Mouse (Mus musculus) spleen, postnatal 4 days (tissue): ENCODE results near the gene Lrrc8d.

ENCODE experiments used
- DNase-seq, 2 experiments: peaks; one replicate each; pipeline ENCODE4 v3.0.0; 2022; ENCODE audit warnings: low spot score in 2 of 2

The Lrrc8d gene

GRCm38 (mm10) chr5:105818411-105818810, 118.6 kb downstream of the Lrrc8d start:
- no peak for DNase-seq

DNA sequence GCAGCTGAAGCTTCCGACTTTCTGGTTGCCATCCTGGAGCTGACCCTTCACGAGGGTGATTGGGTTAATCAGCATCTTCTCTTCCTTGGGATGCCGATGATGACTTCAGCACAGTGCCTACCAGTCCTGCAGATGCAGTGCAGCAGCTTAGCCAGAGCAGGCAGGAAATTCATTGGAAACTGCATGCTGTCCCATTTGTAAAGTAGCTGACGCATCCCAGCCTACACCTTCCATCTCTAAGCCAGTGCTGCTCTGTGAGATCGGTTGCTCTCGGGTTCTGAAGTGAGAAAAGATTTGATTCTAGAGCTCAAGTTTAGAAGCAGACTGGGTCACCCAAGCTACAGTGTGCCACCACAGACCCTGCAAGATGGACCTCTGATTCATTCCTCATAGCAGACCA, 121.6 kb downstream of the Lrrc8d start:
- DNase-seq: no peak

DNA sequence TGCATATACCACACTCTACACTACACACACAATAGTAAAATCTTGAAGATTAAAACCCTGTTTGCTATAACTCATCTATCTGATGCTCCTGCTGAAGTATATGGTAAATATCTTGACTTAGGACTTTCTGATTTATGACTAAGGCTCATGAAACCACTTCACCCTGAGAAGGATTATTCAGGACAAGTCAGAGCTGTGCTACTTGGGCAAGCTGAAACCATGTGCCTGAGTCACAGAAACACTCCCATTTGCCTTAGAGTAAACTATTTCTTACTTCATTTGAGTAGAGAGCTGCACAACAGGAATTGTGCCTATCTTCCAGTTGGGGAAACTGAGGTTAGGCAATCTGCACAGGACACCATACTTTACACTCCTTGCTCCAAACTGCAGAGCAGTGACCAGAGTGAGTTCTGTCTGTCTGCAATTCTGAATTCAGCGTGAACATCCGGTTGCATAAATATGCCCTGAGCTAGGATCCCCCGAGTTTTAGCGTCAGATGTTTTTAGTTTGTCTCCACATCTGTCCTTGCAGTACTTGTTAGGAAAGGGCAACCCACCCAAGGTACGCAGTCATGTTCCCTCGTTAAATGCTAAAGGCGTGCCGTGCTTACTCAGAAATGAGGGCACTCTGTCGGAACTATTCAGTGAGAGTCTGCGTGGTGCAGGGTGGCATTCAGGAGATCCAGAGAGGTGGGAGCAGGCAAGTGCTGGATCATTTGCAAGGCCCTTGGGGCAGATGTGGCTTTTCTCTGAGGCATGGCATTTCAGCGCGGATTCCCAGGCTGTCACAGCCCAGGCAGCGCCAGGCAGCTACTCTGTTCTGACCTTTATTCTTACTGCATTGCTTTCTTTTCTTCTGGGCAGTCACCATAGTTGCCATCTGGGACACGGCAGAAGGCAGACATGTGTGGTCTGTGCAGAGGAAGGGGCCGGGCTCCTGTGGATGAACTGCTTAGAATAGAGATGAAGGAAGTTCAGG, 123.0 kb downstream of the Lrrc8d start:
- DNase-seq: no peak

- no peak for DNase-seq
These were observed 124.5 kb downstream of the Lrrc8d start for GRCm38 (mm10) chr5:105824282-105824681.

- no peak for DNase-seq
These were observed 125.1 kb downstream of the Lrrc8d start for GRCm38 (mm10) chr5:105824827-105825226.

DNA sequence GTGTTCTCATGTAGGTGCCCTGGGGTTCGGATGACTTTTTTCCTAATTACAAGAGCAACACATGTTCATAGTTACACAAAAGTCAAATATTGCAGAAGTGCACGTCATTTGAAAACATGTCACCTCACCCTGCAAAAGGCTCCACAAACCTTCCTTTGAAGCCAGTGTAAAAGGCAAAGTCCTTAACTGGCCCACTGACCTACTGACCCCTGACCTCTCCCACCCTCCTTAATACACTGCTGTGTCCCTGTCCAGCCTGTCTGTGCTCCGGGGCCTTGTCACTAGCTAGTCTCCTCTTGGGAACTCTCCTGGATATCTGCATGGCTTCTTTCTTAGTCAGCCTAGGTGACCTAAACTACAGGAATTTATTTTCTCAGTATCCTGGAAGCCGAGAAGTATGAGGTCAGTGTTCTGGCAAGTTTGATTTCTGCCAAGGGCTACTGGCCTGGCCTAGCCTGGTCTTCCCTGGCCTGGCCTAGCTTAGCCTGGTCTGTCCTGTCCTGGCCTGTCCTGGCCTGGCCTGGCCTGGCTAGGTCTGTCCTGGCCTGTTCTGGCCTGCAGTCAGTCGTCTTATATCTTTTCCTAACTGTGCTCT, 127.2 kb downstream of the Lrrc8d start:
- DNase-seq: no peak

GRCm38 (mm10) chr5:105828050-105828449, 128.3 kb downstream of the Lrrc8d start:
- DNase-seq: no peak

- DNase-seq: no peak
These were observed 129.3 kb downstream of the Lrrc8d start for GRCm38 (mm10) chr5:105829008-105829586.

- no peak for DNase-seq
These were observed 132.4 kb downstream of the Lrrc8d start for GRCm38 (mm10) chr5:105832140-105832539.

- no peak for DNase-seq
These were observed 134.2 kb downstream of the Lrrc8d start for GRCm38 (mm10) chr5:105833923-105834322.

DNA sequence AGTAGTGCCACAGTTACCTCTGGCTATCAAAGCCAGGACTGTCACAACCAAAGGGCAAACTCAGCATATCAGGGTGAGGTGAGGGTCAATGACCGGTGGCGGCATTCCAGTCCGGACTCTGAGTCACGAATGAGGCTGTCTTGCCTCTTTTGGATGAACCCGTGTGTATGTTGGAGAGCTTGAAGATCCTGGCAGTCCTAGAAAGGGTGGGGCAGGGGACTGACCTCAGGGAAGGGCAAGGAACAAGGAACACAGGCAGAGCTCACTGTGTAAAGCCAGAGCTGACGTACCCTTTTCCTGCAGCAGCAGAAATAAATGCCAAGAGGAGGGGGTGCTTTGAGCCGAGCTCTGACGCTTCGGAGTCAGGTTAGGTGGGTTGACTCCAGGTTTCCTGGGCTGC, 136.2 kb downstream of the Lrrc8d start:
- no peak for DNase-seq

- DNase-seq: no peak
These were observed 140.1 kb downstream of the Lrrc8d start for GRCm38 (mm10) chr5:105839740-105840310.

DNA sequence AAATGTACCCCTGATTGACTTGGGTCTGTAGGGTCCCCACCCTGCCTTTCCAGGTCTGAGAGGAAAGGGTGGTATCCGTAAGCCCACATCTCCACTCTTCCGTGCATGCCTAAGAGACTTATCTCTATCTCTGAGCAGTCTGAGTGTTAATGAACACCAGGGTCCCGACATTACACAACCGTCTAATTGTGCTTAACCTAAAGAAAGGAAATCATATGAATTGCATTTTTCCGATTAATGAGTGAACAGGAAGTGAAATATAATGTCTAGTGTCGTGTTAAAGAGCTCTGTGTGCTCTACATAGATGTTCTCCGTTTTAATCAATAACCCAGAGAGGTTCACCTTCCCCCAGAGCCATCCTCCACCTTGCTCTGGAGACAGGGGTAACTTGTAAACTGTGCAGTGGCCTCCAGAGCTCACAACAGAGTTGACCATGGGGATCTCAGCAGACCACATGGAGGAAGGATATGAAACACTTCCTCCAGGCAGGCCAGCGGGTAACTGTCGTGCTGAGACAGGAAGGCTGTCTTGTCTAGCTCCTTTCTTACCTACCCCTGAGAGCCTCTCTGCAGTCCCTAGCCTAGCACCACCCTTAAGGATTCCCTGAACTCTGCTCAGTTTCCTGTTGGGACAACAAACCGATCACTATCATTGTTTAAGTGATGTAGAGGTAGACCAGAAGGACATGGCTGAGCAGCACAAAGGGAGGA, 144.4 kb downstream of the Lrrc8d start:
- no peak for DNase-seq

DNA sequence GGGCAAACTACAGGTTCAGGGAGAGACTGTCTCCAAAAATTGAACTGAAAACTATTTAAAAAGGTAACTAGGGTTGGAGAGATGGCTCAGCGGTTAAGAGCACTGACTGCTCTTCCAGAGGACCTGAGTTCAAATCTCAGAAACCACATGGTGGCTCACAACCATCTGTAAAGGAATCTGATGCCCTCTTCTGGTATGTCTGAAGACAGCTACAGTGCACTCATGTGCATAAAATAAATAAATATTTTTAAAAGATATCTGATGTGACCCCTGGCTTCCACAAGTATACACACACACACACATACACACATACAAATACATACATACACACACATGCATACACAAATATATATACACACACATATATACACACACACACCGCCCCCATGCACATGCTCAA, 145.3 kb downstream of the Lrrc8d start:
- DNase-seq: no peak

- DNase-seq: no peak
These were observed 148.0 kb downstream of the Lrrc8d start for GRCm38 (mm10) chr5:105847726-105848125.

GRCm38 (mm10) chr5:105849222-105849621, 149.5 kb downstream of the Lrrc8d start:
- DNase-seq: no peak

GRCm38 (mm10) chr5:105849643-105850042, 149.9 kb downstream of the Lrrc8d start:
- DNase-seq: no peak

- no peak for DNase-seq
These were observed 153.5 kb downstream of the Lrrc8d start for GRCm38 (mm10) chr5:105853271-105853670.

DNA sequence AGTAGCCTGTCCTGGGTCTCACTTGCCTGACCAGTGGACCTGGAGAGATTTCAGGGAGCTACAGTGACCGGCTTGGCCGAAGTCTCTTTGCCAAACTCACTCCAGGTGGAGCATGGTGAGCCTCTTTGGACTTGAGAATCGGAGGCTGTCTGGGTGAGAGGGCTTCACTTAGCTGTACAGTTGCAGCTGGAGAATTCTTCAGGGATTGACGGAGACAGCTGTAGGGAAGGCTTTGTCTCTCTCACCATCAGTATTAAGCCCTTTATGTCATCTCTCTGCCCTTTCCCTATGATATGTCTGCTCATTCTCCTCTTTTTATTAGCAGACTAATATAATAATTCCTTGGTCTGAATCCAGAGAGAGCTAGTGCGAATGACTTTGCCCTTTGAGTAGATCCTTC, 157.7 kb downstream of the Lrrc8d start:
- DNase-seq: no peak

GRCm38 (mm10) chr5:105858754-105859694, 159.3 kb downstream of the Lrrc8d start:
- no peak for DNase-seq
